Mouse (Mus musculus) kidney, adult 2 months (tissue): ENCODE data around the gene B3gnt9. TPM values are rescaled to one million over a fixed set of nuclear protein-coding genes. Genes with fewer than 3 reads are reported as not detected.

Source experiments
- DNase-seq: peaks from one replicate; pipeline ENCODE4 v3.0.0; 2021
- H3K27ac ChIP-seq: fragments of 200-500 bp; 2 replicates; pipeline ENCODE4 v1.5.1; 2012; ENCODE audit warnings: low read depth, low read length, control low read depth, inconsistent platforms; ENCODE audit not compliant: insufficient read depth
- H3K27me3 ChIP-seq: fragments of 200-500 bp; replicated peaks from 2 replicates; pipeline ENCODE4 v1.6.1; 2012; ENCODE audit warnings: mild to moderate bottlenecking, moderate library complexity, low read length, inconsistent platforms; ENCODE audit not compliant: control insufficient read depth, insufficient read depth
- H3K36me3 ChIP-seq: fragments of 200-500 bp; 2 replicates; pipeline ENCODE4 v1.6.1; 2012; ENCODE audit warnings: mild to moderate bottlenecking, moderate library complexity, low read length, inconsistent platforms; ENCODE audit not compliant: control insufficient read depth, insufficient read depth
- H3K4me1 ChIP-seq: fragments of 200-500 bp; 2 replicates; pipeline ENCODE4 v1.6.1; 2011; ENCODE audit warnings: low read length; ENCODE audit not compliant: control insufficient read depth, insufficient read depth
- H3K4me3 ChIP-seq: fragments of 200-500 bp; 2 replicates; pipeline ENCODE4 v1.5.1; 2011; ENCODE audit warnings: mild to moderate bottlenecking, low read depth, low read length, control low read depth; ENCODE audit not compliant: insufficient read depth
- CTCF ChIP-seq: fragments of 200-500 bp; conservative IDR thresholded peaks from 2 replicates; pipeline ENCODE4 v1.5.1; 2011; ENCODE audit warnings: low read depth, mild to moderate bottlenecking, control low read depth, low read length, moderate library complexity, mixed read lengths; ENCODE audit not compliant: insufficient read depth, insufficient read length
- POLR2A ChIP-seq: fragments of 200-500 bp; IDR thresholded peaks from one replicate; pipeline ENCODE4 v1.6.1; 2011; ENCODE audit warnings: low read depth, low read length, control low read depth
- WGBS: fragments of 180-500 bp; shearing (Covaris S2); methylation state at CpG from one replicate; pipeline ENCODE4 v1.1.7; 2018; 5-methylcytosine and 5-hydroxymethylcytosine counted together
- polyA plus RNA-seq: library from polyadenylated mRNA; depleted of rRNA; stranded (reverse); fragments of >200 nt; gene quantifications from 2 replicates; pipeline ENCODE4 v1.2.3, GENCODE M21; 2012

B3gnt9 gene
- polyA plus RNA-seq, 1 experiment = 4.8 TPM

DNA sequence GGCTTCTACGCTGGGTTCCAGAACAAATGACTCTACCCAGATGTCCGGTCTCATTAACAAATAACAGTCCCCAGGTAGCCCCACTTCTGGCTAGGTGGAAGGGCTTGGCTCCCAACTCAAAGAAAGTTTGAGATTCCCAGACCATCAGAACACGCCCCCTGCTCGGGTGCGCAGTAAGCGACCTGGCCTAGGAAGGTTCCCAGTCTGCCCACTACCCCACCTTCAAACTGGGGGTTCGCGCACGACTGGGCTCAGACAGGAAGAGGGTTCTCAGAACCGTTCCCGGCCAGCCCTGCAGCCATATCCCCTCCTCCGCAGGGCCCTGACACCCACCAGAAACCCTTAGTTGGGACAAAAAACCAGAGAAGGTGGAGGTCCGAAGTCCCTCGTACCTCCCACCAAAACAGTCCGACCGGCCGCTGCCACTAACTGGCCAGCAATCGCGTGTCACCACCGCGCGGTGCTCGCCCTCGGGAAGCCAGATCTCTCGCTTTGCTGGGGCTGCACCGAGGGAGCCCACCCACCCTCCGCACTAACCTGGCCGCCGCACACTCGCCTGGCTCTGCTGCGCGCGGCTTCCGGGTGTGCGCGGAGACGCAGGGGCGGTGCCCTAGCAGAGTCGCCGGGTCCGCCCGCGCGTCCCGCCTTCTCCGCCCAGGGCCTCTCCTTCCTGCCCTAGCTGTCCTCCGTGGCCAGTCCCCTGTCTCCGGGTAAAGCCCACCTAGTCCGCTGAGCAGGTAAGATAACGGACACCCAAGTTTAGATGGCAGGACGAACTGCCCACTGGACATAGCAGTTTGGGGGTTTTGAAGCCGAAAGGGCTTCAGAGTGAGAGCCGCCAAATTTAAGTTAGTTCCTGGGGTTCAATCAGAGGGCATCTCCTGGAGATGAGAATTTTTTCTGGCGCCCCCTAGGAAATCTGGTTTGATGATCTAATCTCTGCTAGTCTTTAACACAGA is 9.3 kb upstream of the B3gnt9 start, which contains the start of the genes Tradd and Fbxl8:
Tradd (minus strand) TSS at position 586 of the 959 bp plus-strand sequence.
Fbxl8 (plus strand) TSS at position 625 of the 959 bp plus-strand sequence.
- H3K36me3 ChIP-seq = peaks cover 1% of the 10 kb centered on the region
- DNase-seq = peak; percentile 84
- TF ChIP-seq POLR2A = peak; percentile 54
- no peak for TF ChIP-seq CTCF
- H3K4me3 ChIP-seq = peak within 1 kb of the TSS; percentile 99
- H3K27me3 ChIP-seq = no peaks in the 10 kb centered on the region
- WGBS = 1% methylated on average over 54 of the region's 54 CpGs
- peaks cover 5% of the 10 kb centered on the region; the same call in 1 of the 2 replicates for H3K4me1 ChIP-seq
- peak within 1 kb of the TSS; percentile 26; the same call in 1 of the 2 replicates for H3K27ac ChIP-seq

DNA sequence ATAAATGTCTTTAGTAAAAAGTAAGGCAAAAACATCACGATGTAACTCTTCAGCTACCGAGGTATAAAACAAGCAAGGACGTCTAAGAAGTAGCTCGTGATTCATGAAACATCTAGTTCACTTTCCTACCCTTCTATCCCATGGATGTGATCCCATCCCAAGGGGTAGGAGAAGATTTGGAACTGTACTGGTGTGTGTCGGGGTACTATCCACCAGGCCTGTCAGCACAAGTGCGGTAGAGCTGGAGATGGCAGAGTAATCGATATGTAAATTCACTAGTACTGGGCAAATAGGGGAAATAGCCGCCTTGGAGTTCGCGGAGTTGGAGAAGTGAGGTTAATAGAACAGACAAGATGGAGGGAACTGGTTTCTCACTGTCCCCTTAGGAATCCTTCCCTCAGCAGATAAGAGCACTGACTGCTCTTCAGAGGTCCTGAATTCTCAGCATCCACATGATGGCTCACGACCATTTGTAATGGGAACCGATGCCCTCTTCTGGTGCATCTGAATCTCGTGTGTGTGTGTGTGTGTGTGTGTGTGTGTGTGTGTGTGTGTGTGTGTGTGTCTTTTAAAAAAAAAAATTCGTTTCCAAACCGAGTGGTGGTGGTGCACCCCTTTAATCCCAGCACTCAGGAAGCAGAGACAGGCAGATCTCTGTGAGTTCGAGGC is 8.4 kb upstream of the B3gnt9 start:
- 50% methylated on average over 16 of the region's 16 CpGs for WGBS
- Histone ChIP-seq H3K36me3 (peaks cover 1% of the 10 kb centered on the region), H3K4me1 (peaks cover 3% of the 10 kb centered on the region; the same call in 1 of the 2 replicates), H3K27ac (no peak overlapping the region), H3K4me3 (no peak overlapping the region), H3K27me3 (no peaks in the 10 kb centered on the region)
- TF ChIP-seq CTCF (no peak), POLR2A (no peak)
- DNase-seq = no peak

GRCm38 (mm10) chr8:105261326-105261980 is 6.5 kb upstream of the B3gnt9 start:
- H3K36me3 ChIP-seq = no peaks in the 10 kb centered on the region
- H3K4me1 ChIP-seq = peaks cover 3% of the 10 kb centered on the region; the same call in 1 of the 2 replicates
- no peak overlapping the region for H3K27ac ChIP-seq
- DNase-seq = no peak
- TF ChIP-seq CTCF (no peak), POLR2A (no peak)
- 93% methylated on average over 12 of the region's 12 CpGs for WGBS
- no peak overlapping the region for H3K4me3 ChIP-seq
- H3K27me3 ChIP-seq = no peaks in the 10 kb centered on the region

DNA sequence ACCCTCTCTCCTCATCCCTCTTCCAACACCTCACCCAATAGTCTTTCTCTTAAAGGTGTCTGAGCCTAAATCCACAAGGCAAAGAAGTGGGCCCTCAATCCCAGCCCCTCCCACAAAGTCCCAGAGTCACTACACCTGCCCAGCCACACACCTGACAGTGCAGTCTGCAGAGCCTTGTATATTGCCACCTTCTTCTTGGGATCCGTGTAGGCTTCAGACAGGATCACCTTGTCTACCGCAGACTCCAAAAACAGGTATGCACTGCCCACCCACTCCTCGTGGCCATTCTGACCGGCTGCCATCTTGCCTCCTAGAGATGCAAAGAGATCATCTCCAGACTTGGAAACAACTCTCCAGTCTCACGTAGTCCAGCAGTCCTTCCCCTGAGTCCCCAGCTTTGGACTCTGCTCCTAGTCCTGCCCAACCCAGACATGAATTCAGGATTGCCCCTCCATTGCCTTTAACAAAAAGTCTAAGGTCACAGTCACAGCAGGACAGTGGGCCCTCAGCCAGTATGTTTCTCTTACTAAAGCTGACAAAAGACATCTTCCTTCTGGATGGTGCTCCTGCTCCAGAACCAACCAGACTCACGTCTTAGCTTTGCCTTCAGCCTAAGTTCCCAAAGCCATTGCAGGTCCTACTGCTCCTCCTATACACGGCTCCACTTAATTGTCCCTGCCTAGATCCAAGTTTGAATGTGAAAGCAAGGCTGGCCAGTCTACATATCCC is 5.6 kb upstream of the B3gnt9 start:
- Histone ChIP-seq H3K36me3 (no peaks in the 10 kb centered on the region), H3K27me3 (no peaks in the 10 kb centered on the region), H3K27ac (no peak overlapping the region), H3K4me1 (peaks cover 3% of the 10 kb centered on the region; the same call in 1 of the 2 replicates), H3K4me3 (no peak overlapping the region)
- DNase-seq = no peak
- WGBS = 83% methylated on average over 7 of the region's 7 CpGs
- TF ChIP-seq POLR2A (no peak), CTCF (no peak)

GRCm38 (mm10) chr8:105259721-105260320 is 4.9 kb upstream of the B3gnt9 start:
- Histone ChIP-seq H3K4me3 (peak overlapping the region; percentile 34; the same call in 1 of the 2 replicates), H3K4me1 (peaks cover 3% of the 10 kb centered on the region; the same call in 1 of the 2 replicates), H3K36me3 (no peaks in the 10 kb centered on the region), H3K27me3 (no peaks in the 10 kb centered on the region), H3K27ac (no peak overlapping the region)
- peak; percentile 69 for DNase-seq
- WGBS = 8% methylated on average over 30 of the region's 30 CpGs
- TF ChIP-seq POLR2A (no peak), CTCF (peak; percentile 88)
